Mouse (Mus musculus): Measurements from ENCODE around the gene Pafah1b2.

- TF ChIP-seq CTCF (IDR thresholded peaks at IDR 0.05; ENCODE audit: low read depth, low read length) (no peak), POLR2A (IDR thresholded peaks at IDR 0.05; ENCODE audit: insufficient read depth, low read length) (no peak)
Observed at GRCm38 (mm10) chr9:45954294-45955106, 58.0 kb downstream of the Pafah1b2 start.
